Mouse (Mus musculus) kidney, postnatal 0 days (tissue): Measurements from ENCODE around the gene Prep. TPM values are rescaled to one million over a fixed set of nuclear protein-coding genes. Genes with fewer than 3 reads are reported as not detected.

Source experiments
- ATAC-seq: fragments of 200-750 bp; cut with Nextera tagmentation; replicated peaks from 2 replicates; pipeline ENCODE4 v1.8.0; 2017; ENCODE audit warnings: low read depth, moderate number of reproducible peaks, moderate TSS enrichment, moderate library complexity; ENCODE audit not compliant: low FRiP score
- DNase-seq: peaks from one replicate; pipeline ENCODE4 v3.0.0-alpha.2; 2016; ENCODE audit warnings: low spot score
- H3K27ac ChIP-seq: fragments of 300-500 bp; sonication (generic); 2 replicates; pipeline ENCODE4 v1.5.1; 2014; ENCODE audit warnings: mild to moderate bottlenecking
- H3K27me3 ChIP-seq: fragments of 300-500 bp; sonication (generic); 2 replicates; pipeline ENCODE4 v1.6.1; 2014; ENCODE audit warnings: low read length, mixed read lengths; ENCODE audit not compliant: insufficient read depth
- H3K36me3 ChIP-seq: fragments of 300-500 bp; sonication (generic); 2 replicates; pipeline ENCODE4 v1.6.1; 2014; ENCODE audit warnings: low read length, mixed read lengths; ENCODE audit not compliant: insufficient read depth
- H3K4me1 ChIP-seq: fragments of 300-500 bp; sonication (generic); replicated peaks from 2 replicates; pipeline ENCODE4 v1.6.1; 2014; ENCODE audit warnings: antibody characterized with exemption, low read length, mixed read lengths; ENCODE audit not compliant: insufficient read depth
- H3K4me2 ChIP-seq: fragments of 300-500 bp; sonication (generic); 2 replicates; pipeline ENCODE4 v1.6.1; 2014; ENCODE audit warnings: mild to moderate bottlenecking, low read length, moderate library complexity, mixed read lengths
- H3K4me3 ChIP-seq: fragments of 300-500 bp; sonication (generic); replicated peaks from 2 replicates; pipeline ENCODE4 v1.5.1; 2014; ENCODE audit warnings: low read depth, low read length
- H3K9ac ChIP-seq: fragments of 300-500 bp; sonication (generic); 2 replicates; pipeline ENCODE4 v1.6.1; 2014; ENCODE audit warnings: low read depth, low read length
- H3K9me3 ChIP-seq: fragments of 300-500 bp; sonication (generic); replicated peaks from 2 replicates; pipeline ENCODE4 v1.6.1; 2016; ENCODE audit warnings: low read length, inconsistent platforms, mixed read lengths
- CTCF ChIP-seq: IDR thresholded peaks from 2 replicates; pipeline ENCODE4 v1.5.1; 2016; ENCODE audit warnings: antibody characterized with exemption, low read depth, mild to moderate bottlenecking, moderate library complexity
- WGBS: fragments of 180-500 bp; shearing (Covaris S2); extraction: QIAGEN DNeasy Blood & Tissue Kit; methylation state at CpG from one replicate; pipeline ENCODE4 v1.1.7; 2014; 5-methylcytosine and 5-hydroxymethylcytosine counted together
- polyA plus RNA-seq: library from polyadenylated mRNA; unstranded; fragments of >200 nt; fragmentation: Nextera tagmentation; extraction: Ambion mirVana; gene quantifications from 2 replicates; pipeline ENCODE4 v1.2.1, GENCODE M21; 2015

Gene Prep
- polyA plus RNA-seq, 1 experiment from 2014 or later: 12.8 TPM

GRCm38 (mm10) chr10:45180677-45181326, 113.8 kb downstream of the Prep start:
- Histone ChIP-seq H3K27me3 (no peaks in the 10 kb centered on the region), H3K4me1 (no peaks in the 10 kb centered on the region), H3K9me3 (no peaks in the 10 kb centered on the region), H3K9ac (no peak overlapping the region), H3K36me3 (no peaks in the 10 kb centered on the region), H3K4me3 (no peak overlapping the region), H3K27ac (no peak overlapping the region), H3K4me2 (no peak overlapping the region)
- WGBS: 92% methylated on average over 4 of the region's 4 CpGs
- no peak for ATAC-seq
- DNase-seq: no peak
- no peak for TF ChIP-seq CTCF

- H3K9me3 ChIP-seq: no peaks in the 10 kb centered on the region
- no peak overlapping the region for H3K4me3 ChIP-seq
- H3K9ac ChIP-seq: no peak overlapping the region
- H3K4me1 ChIP-seq: no peaks in the 10 kb centered on the region
- no peaks in the 10 kb centered on the region for H3K36me3 ChIP-seq
- H3K4me2 ChIP-seq: no peak overlapping the region
- no peaks in the 10 kb centered on the region for H3K27me3 ChIP-seq
- no peak overlapping the region for H3K27ac ChIP-seq
- TF ChIP-seq CTCF: no peak
- DNase-seq (no peak), ATAC-seq (no peak)
- WGBS: 82% methylated on average over 3 of the region's 3 CpGs
These were observed 114.3 kb downstream of the Prep start for GRCm38 (mm10) chr10:45181344-45181743.

- H3K9me3 ChIP-seq: no peaks in the 10 kb centered on the region
- no peaks in the 10 kb centered on the region for H3K27me3 ChIP-seq
- no peak; the same call in 1 of the 2 replicates for TF ChIP-seq CTCF
- H3K9ac ChIP-seq: no peak overlapping the region
- ATAC-seq (no peak), DNase-seq (no peak)
- H3K27ac ChIP-seq: no peak overlapping the region
- 92% methylated on average over 2 of the region's 2 CpGs for WGBS
- H3K4me3 ChIP-seq: no peak overlapping the region
- H3K4me2 ChIP-seq: no peak overlapping the region
- no peaks in the 10 kb centered on the region for H3K36me3 ChIP-seq
- H3K4me1 ChIP-seq: no peaks in the 10 kb centered on the region
These were observed 118.5 kb downstream of the Prep start for GRCm38 (mm10) chr10:45185457-45185856.

GRCm38 (mm10) chr10:45193330-45194310, 126.6 kb downstream of the Prep start:
- no peaks in the 10 kb centered on the region for H3K9me3 ChIP-seq
- no peaks in the 10 kb centered on the region for H3K27me3 ChIP-seq
- no peak overlapping the region for H3K4me2 ChIP-seq
- no peak overlapping the region for H3K4me3 ChIP-seq
- H3K9ac ChIP-seq: no peak overlapping the region
- no peak for TF ChIP-seq CTCF
- H3K36me3 ChIP-seq: no peaks in the 10 kb centered on the region
- H3K4me1 ChIP-seq: 0 out of 2 replicates have a peak, but pooled peaks cover 8% of the 10 kb centered on the region
- DNase-seq (peak; percentile 60), ATAC-seq (peak; percentile 52; the same call in 1 of the 2 replicates)
- H3K27ac ChIP-seq: no peak overlapping the region
- 22% methylated on average over 14 of the region's 14 CpGs for WGBS

GRCm38 (mm10) chr10:45194531-45194930, 127.5 kb downstream of the Prep start:
- Histone ChIP-seq H3K4me1 (0 out of 2 replicates have a peak, but pooled peaks cover 8% of the 10 kb centered on the region), H3K27me3 (no peaks in the 10 kb centered on the region), H3K4me3 (no peak overlapping the region), H3K27ac (no peak overlapping the region), H3K9me3 (no peaks in the 10 kb centered on the region), H3K4me2 (no peak overlapping the region), H3K36me3 (no peaks in the 10 kb centered on the region), H3K9ac (no peak overlapping the region)
- no peak for DNase-seq
- 72% methylated on average over 5 of the region's 5 CpGs for WGBS
- TF ChIP-seq CTCF: no peak
- no peak for ATAC-seq

GRCm38 (mm10) chr10:45204582-45204981, 137.6 kb downstream of the Prep start:
- WGBS: 63% methylated on average over 1 of the region's 1 CpGs
- Histone ChIP-seq H3K27me3 (no peaks in the 10 kb centered on the region), H3K4me1 (no peaks in the 10 kb centered on the region), H3K27ac (no peak overlapping the region), H3K9me3 (no peaks in the 10 kb centered on the region), H3K4me3 (no peak overlapping the region), H3K9ac (no peak overlapping the region), H3K36me3 (no peaks in the 10 kb centered on the region), H3K4me2 (no peak overlapping the region)
- TF ChIP-seq CTCF: no peak
- ATAC-seq: no peak
- DNase-seq: no peak
